In the genomic region with DNA sequence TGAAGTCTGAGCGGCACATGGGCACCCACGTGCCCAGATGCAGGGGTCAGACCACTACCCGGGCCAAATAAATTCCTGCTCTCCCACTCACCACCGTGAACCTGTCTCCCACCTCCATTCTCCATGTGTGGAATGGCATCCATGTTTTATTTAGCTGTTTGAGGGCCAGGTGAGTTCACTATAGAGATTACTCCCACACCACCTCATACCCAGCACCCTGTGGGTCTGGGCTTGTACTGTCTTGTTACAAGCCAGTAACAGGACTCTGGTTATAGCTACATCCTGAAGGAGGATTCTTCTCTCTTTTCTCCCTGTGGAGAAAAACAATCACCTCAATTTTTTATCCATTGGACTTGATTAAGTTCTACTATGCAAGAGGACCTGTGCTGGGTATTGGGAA, we compare ENCODE assay signal across 20 mouse cellular contexts.
DNase-seq lines count a peak whose midpoint lies in the region.
"Had no signal": no experiment of that assay in that cellular context is flagged by ENCODE, and none has a peak within 500 bp of the region (broad histone marks: within the 10 kb centered on the region; RNA-seq: fewer than 3 reads in every experiment).

No protein-coding gene starts in this region.

- H3K4me3 ChIP-seq in heart, embryonic 10.5 days, result no peak overlapping the region
- H3K4me3 ChIP-seq: embryonic facial prominence, embryonic 13.5 days; embryonic facial prominence, embryonic 15.5 days; erythroblast, embryonic 14.5 days; forebrain, embryonic 12.5 days had no signal

- DNase-seq in heart, embryonic 10.5 days (ENCODE audit: low spot score), result peak; percentile 48
- no peak for DNase-seq in heart, adult 18-20 months
- peak; percentile 59 for DNase-seq in fat pad, adult 2 months (ENCODE audit: extremely low read depth, low read depth, low spot score)
- DNase-seq in gonadal fat pad, adult 2 months (ENCODE audit: low read depth), result peak; percentile 79
- DNase-seq in gastrocnemius, postnatal 25 days, result no peak
- DNase-seq: adrenal gland, adult 2 months; adrenal gland, postnatal 10 days; adrenal gland, postnatal 25 days; cerebellum, adult 11 months; cerebellum, adult 18-20 months; cerebellum, adult 8-10 months; cerebellum, adult 9-11 months; cerebellum, postnatal 14 days; cerebellum, postnatal 36 days; embryo, embryonic 11 days; forebrain, postnatal 0 days had no signal

- H3K27me3 ChIP-seq in heart, embryonic 10.5 days (ENCODE audit: insufficient read depth, poor library complexity, severe bottlenecking), result peaks cover 30% of the 10 kb centered on the region
- H3K27me3 ChIP-seq: embryonic facial prominence, embryonic 15.5 days had no signal

- no peaks in the 10 kb centered on the region for H3K4me1 ChIP-seq in heart, embryonic 10.5 days
- H3K4me1 ChIP-seq: embryonic facial prominence, embryonic 13.5 days; embryonic facial prominence, embryonic 15.5 days had no signal

- WGBS in heart, embryonic 10.5 days, result 85% methylated on average over 4 of the region's 4 CpGs

- H3K9me3 ChIP-seq in heart, embryonic 10.5 days, result no peaks in the 10 kb centered on the region
- H3K9me3 ChIP-seq: embryonic facial prominence, embryonic 13.5 days; embryonic facial prominence, embryonic 15.5 days; forebrain, embryonic 12.5 days had no signal

- no peak overlapping the region for H3K27ac ChIP-seq in heart, embryonic 10.5 days
- H3K27ac ChIP-seq: embryonic facial prominence, embryonic 13.5 days; embryonic facial prominence, embryonic 15.5 days; forebrain, embryonic 12.5 days had no signal

- no peaks in the 10 kb centered on the region for H3K36me3 ChIP-seq in heart, embryonic 10.5 days
- H3K36me3 ChIP-seq: embryonic facial prominence, embryonic 13.5 days; embryonic facial prominence, embryonic 15.5 days; forebrain, embryonic 12.5 days had no signal

Comparison
In these comparisons a context has a peak if more than half of its experiments do, and no peak if none do; other contexts are left out.
1. DNase-seq: peak in heart, embryonic 10.5 days (single experiment), fat pad, adult 2 months (single experiment) and gonadal fat pad, adult 2 months (single experiment); none in heart, adult 18-20 months (0 of 2) and gastrocnemius, postnatal 25 days (single experiment).